Mouse (Mus musculus) v-Abl transformed pro-B cells (cell line): ENCODE data around the gene Rab4b.

Experiments
- in situ Hi-C, 2 experiments: fragments of 400-800 bp; cut with MboI; formaldehyde crosslinking; loops; one replicate each; pipeline ENCODE4 v1.15.1; 2025; ENCODE audit not compliant: unreplicated experiment in 2 of 2

Gene Rab4b

DNA sequence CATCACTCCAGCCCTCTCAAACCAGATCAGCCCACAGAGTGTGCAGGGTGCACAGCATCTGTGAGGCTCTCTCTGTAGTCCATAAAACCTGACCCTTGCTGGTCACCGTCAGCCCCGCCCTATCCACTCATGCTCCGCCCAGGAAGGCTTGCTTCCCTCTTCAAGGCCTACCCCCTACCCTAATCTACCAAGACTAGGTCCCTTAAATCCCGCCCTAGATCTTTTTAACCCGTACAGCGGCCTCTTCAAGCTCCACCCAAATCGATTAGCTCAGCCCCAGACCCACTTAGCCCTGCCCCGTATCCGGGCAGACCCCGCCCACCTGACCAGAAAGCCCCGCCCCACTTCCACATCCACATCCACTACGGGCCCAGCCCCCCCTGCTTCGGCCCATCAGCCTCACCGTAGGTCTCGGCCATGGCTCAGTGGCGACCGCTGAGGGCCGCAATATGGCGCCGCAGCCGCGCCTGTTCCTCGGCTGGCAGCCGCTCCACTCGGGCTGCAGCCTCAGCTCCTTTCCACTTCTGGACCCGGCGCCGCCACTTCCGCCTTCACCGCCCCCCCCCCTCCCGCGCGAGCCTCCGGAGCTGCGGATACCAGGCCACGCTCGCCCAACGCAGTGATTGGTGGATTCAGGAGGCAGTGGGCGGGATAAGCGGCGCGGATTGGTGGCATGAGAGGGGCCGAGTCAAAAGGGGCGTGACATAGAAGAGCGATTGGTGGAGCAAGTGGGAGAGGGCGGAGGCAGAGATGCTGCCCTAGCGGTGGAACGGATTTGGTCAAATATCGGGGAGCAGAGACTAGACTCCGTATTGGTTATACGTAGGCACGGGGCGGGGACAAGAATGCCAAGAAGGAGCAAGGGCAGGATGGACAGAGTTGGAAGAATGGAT, at the start of gene Rab4b:
Gene Rab4b (minus strand): TSS at position 573 of the 893 bp plus-strand sequence.
- in situ Hi-C loops = loop anchor here in 1 of 2 experiments (25.0 kb wide), 1 partner anchor 409 kb away; the partner anchor contains the start of gene Akt2

DNA sequence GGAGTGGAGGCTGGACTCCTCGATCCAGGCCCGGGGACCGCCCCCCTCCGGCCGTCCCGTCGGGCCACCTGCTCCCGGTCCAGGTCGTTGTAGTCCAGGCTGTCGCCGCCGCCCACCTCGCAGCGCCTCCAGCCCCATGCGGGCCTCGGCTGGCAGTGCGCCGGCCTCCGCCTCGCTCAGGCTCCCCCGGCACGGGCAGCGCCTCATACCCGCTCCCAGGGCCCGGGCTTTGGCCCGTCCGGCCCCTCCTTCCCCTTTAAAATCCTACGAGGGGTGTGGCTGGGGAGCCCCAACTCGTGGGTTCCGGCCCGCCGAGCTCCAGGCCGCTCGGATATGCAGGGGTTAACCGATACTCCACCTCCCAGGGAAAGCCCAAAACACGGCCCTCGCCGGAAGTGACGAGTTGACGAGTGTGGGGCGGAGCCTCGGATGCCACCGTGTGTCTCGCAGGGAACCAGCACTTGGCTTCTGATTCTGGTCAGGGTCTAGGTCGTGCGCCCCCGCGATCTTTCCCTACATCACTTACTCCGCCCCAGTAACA, 49.7 kb upstream of the Rab4b start, which contains the start of gene Itpkc:
Gene Itpkc (minus strand): TSS at position 381 of the 541 bp plus-strand sequence.
- in situ Hi-C loops = loop anchor here in 1 of 2 experiments (5.0 kb wide), 1 partner anchor 41 kb away; no protein-coding TSS in a partner anchor

DNA sequence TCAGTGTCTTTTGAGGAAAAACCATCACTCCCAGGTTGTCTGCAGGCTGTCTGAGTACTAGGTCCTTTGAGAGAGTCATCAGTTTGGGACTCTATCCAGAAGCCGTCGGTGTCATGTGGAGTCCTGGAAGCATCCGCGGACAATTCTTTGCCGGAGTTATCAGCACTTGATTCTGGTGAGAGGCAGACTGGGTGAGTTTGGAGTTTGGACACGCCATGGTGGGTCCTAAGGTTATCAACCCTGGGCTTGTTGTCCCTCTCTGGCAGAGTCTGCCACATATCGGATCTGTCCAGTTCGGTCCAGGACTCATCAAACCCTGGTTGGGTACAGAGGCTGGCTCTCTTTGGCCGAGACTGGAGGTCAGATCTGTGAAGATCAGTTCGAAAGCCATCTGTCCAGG, 49.0 kb upstream of the Rab4b start:
- in situ Hi-C loops = loop anchor here in 1 of 2 experiments (5.0 kb wide), 1 partner anchor 40 kb away; no protein-coding TSS in a partner anchor

DNA sequence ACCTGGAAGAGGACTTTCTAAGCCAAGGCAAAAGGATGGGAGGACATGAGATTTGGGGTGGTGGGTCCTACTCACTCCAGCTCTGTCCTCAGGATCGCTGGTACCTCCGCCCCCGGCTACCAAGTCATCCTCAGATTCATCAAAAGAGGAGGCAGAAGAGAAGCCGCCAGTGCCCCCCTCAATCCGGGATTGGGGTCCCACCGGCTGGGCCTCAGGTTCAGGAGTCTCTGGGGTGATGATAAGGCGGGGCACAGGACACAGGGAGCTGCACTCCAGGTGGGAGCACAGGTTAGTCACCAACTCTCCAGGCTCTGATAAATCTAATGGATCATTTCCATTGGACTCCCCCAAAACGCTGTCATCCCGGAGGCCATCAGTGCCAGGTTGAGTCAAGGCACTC, 48.6 kb upstream of the Rab4b start:
- in situ Hi-C loops = loop anchor here in 1 of 2 experiments (5.0 kb wide), 1 partner anchor 40 kb away; no protein-coding TSS in a partner anchor

DNA sequence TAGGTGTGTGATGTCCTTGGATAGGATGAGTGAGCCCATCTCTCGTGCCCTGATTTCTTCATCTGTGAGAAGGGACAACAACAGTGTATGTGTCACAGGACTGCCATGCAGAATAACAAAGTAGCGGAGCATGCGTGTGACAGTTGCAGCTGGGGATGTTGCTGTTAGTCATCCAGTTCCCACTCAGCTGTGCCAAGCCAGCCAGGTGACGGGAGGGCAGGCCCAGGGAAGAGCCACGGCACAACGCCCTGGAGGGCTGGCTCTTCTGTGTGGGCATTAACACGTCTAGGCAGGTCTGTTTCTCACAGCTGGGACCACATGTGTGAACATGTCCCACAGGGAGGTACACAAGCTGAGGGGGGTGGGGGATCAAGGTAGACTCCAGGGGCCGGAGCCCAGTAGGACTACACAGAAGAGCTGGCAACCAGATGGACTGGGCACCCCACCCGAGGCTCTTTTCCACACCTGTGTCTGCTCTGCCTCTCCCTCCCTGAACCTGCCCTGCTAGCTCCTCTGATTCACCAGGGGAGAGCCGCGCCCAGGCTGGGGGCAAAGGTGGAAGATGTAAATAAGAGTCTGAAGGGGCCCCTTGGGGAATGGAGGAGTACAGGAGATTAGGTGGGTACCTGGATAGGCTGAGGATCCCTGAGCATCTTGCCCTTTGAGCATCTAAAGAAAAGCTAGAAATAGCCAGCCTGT, 46.3 kb upstream of the Rab4b start:
- in situ Hi-C loops = loop anchor here in 1 of 2 experiments (5.0 kb wide), 1 partner anchor 38 kb away; no protein-coding TSS in a partner anchor

DNA sequence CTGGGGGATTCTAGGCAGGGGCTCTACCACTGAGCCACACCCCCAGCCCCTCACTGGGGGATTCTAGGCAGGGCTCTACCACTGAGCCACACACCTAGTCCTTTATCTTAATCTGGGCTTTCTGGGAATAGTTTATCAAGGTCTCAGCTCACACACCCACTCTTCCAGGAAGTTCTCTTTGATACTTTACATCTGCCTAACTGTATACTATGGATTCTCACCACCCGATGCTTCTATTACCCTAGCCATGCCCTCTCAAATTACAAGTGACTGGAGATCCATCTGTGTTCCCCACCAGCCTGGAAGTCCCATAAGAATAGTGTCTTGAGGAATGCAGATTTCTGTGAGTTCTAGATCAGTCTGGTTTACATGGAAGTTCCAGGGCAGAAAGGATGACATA, 43.8 kb upstream of the Rab4b start:
- in situ Hi-C loops = no loop called here

DNA sequence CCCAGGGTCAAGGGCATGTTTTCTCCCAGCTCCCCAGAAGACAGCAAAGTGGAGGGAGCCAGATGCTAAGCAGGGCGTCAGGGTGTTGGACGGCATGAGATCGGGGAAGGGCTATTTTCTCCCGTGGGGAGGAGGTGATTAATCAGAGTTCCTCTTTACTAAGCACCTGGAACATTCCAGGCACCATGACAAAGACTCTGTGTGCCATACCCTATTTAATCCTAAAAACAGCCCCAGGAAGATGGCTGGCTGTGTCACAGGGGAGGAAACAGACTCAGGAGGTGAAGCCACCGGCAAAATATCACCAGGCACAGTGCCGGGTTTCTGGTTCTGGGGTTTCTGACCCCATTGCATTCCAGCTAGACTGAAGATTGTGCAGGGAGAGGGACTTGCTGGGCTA, 43.2 kb upstream of the Rab4b start:
- in situ Hi-C loops = no loop called here

DNA sequence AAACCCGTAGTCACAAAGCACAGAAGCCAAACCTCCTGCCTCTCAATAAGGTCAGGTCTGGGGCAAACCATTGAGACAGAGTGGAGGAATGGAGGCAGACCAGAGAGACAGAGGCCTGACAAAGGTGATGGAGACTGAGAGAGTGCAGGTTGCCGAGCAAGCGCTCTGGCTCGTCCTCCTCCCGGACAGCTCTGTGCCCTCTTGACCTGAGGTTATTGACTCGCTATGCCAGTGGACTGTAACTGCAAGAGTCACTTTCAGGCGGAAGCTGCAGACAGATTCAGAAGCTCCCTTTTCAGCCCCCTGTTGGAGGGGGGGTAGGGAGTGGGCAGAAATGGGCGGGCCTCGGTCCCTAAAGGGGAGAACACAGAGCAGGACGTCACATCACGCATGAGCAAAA, 41.2 kb upstream of the Rab4b start:
- in situ Hi-C loops = no loop called here

DNA sequence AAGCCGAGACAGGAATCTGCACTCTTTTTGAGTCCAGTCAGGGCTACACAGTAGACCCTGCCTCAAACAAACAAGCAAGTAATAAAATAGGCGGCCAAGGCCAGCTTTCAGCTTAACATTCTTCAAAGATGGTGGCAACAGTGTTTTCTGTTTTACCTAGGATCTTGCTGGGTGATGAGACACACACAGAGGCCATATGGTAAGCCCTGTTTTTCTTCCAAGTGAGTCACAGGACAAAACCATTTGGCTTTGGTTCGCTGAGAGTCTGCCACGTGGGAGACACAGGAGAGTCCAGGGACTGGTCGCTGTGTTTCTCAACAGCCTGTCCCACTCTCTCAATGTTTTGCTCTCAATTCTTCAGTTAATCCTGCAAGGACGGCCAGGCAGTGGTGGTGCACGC, 39.9 kb upstream of the Rab4b start:
- in situ Hi-C loops = no loop called here

DNA sequence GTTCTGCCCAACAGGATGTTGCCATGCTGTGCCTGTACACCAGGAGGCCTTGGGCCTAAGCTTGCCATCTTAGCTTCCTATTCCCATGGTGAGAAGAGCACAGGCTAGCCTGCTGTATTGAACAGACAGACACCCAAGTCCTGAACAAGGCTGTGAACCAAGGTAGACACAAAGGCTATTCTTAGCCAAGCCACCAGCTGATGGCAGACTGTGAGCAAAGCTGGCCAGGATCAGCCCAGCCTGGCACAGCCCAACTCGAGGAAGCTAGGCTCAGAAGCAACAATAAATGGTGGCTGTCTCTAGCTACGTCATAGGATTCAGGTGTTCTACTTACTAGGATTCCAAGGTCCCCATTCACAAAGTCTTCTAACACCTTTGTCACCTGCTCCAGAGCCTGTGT, 33.9 kb upstream of the Rab4b start:
- in situ Hi-C loops = no loop called here

DNA sequence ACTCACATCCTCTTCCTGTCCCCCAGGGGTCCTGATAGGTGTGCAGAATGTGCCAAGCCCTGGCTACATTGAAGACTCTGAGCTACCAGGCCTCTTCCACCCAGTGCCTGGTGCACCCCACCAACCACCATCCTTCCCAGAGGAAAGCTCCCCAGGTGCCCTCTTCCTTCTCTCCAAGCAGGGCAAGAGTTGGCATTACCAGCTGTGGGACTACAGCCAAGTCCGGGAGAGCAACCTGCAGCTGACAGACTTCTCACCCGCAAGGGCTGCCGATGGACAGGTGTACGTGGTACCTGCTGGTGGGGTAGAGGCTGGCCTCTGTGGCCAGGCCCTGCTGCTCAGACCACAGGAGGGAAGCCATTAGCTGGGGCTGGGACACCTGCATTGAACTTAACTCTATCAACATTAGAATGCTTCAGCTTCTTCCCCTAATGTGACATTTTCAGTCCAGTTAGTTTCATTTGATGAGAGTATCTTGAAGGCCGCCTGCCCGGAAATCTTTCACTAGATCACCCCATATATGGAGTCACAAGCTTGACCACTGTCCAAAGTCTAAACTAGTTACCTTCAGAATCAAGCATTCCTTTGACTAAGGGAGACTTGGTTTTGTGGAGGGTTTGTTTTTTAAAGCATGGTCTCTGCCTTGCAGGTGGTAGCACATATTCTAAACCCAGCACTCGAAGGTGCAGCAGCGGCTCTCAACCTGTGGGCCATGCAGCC, 25.2 kb upstream of the Rab4b start:
- in situ Hi-C loops = no loop called here

DNA sequence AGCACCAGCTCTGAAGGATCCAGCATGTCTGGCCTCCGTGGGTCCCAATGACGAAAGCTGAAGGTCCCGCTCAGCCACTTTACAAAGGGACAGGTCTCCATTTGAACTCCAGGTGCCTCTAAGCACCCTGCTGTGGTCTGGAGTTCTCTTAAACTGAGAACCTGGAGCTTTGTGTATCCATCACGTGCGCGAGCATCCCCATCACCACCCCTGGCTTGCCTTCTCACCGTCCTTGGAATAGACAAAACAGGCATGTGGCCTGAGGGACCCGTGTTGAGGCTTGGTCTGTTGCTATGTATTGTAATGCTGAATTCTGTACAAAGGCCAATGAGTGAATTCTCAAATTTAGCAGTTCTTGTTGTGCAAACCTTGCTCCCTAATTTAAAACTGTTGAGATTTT, 20.1 kb upstream of the Rab4b start:
- in situ Hi-C loops = loop anchor here in 1 of 2 experiments (25.0 kb wide), 1 partner anchor 389 kb away; the partner anchor contains the start of gene Akt2

DNA sequence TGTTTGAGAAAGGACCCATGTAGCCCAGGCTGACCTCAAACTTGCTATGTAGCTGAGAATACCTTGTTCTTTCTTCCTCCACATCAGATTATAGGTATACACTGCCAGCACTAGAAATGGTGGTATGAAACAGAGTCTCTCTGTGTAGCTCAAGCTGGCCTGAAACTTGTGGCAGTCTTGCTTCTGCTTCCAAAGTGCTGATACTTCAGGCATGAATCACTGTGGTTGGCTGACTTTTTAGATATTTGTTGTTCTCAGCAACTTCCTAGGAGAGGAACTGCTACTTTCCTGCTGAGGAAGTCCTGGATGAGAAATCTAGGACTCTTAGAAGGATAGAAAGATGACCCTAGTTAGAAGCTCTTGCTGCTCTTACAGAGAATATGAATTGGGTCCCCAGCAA, 19.7 kb upstream of the Rab4b start:
- in situ Hi-C loops = loop anchor here in 1 of 2 experiments (25.0 kb wide), 1 partner anchor 389 kb away; the partner anchor contains the start of gene Akt2

DNA sequence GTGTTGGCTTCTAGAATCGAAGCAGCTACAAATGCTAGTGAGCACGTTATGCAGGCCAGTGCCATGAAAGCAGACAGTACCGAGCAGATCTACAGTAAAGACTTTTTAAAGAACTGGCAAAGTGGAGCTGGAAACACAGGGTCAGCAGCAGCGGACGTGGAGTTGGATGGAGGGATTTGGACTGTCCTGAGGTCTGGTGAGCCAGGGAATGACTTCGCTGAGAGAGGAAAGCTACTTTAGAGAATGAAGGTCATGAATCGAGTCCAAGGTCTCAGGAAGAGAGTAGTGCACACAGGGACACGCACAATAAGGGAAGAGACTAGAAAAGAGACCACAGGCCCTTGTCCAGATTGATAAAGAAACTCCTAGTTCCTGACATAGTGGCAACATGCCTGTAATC, 18.9 kb upstream of the Rab4b start:
- in situ Hi-C loops = loop anchor here in 1 of 2 experiments (25.0 kb wide), 1 partner anchor 390 kb away; the partner anchor contains the start of gene Akt2

DNA sequence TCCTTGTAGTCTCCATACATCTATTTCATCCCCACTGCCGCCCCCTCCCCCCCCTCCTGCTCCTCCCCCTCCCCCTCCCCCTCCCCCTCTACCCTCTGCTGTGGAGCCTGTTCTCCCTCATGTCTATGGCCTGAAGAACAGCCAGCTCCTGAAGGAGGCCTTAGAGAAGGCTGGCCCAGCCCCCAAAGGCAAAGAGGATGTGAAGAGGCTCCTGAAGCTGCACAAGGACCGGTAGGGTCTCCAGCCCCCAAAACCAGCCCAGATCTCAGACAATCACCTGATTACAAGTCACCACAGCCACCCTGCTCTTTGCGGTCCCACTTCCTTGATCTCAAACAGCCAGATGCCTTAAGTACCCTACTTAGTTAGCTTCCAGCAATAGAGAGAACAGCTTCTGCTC, 18.4 kb upstream of the Rab4b start:
- in situ Hi-C loops = loop anchor here in 1 of 2 experiments (25.0 kb wide), 1 partner anchor 390 kb away; the partner anchor contains the start of gene Akt2

DNA sequence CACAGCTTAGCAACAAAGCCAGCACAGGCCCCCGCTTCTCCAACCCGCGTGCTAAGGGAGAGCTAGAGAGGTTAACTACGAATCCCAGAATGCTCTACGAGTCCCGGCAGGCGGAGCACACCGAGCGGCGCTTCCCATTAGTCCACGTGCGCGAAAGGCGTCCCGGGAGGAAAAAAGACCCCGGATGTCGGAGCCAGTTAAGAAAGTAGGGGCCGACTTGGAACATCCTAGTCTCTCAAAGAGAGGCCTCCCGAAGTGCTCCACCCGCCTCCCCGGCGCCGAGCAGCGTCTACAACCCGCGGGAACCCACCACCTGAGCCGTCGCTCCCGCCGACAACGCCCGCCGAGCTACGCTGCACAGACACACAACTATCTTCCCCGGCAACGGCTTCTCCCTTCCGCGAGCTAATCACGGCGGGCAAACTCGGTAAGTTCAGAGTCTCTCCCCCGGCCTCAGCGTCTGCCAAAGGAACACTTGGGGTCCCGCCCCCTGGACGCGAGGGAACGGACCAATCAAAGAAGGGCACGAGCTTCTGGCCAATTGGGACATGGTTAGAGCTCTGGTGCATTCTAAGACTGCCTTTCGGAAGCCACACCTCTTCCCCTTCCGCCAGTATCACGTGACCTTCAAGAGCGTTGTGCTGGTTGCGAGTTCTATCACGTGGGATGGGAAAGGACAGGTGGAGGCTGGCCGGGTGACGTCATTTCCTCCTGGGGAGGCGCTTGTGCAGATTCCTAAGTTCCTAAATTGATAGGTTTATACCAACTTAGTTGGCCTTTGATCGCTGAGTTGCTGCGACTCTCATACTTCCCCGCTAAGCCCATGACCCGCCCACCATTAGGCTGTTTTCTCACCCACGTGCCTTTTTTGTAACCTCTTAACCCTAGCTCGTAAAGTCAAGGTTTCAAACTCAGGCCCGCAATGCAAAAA, 17.2 kb upstream of the Rab4b start, which contains the start of the genes BC024978 and Snrpa:
Gene BC024978 (plus strand): TSS at position 101 of the 931 bp plus-strand sequence.
Gene Snrpa (minus strand): TSS at position 591 of the 931 bp plus-strand sequence.
- in situ Hi-C loops = loop anchor here in 1 of 2 experiments (25.0 kb wide), 1 partner anchor 391 kb away; the partner anchor contains the start of gene Akt2

DNA sequence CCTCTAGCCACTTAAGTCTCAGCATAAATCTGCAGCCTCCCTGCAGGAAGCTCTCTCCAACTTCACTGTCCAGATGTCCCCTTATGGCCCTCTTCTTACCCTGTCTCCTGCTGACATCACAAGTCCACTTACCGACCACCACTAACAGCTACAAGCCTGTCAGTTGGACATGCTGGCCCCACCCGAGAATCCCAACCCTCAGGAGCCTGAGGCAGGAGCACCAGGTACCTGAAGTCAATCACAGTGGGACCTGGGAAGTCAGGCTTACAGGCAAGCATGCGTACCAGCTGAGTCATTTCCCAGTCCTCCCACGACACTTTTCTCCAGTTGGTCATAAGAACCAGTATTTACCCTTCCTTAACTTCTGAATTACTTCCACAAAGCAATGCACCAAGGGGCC, 15.0 kb upstream of the Rab4b start:
- in situ Hi-C loops = loop anchor here in 1 of 2 experiments (25.0 kb wide), 1 partner anchor 394 kb away; the partner anchor contains the start of gene Akt2

DNA sequence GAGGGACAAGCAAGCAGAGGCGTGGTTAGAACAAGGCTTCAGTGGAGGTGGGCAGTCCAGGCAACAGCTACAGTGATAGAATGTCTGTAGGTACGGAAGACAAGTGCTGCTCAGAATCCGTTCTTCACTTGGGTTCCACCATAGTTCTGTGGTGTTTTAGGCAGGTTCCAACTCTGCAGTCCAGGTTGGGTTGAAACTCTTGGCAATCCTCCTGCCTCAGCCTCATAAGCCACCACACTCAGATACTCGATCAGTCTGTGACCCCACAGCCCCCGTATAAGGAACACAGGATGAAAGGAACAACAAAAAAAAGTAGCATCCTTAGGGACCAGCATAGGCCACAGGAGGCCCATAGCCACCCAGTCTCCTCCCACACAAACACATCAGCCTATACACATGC, 13.7 kb upstream of the Rab4b start:
- in situ Hi-C loops = loop anchor here in 1 of 2 experiments (25.0 kb wide), 1 partner anchor 395 kb away; the partner anchor contains the start of gene Akt2
